Mouse (Mus musculus) midbrain, embryonic 15.5 days (tissue): ENCODE results near the gene March4. TPM values are rescaled to one million over a fixed set of nuclear protein-coding genes. Genes with fewer than 3 reads are reported as not detected.

Experiments
- ATAC-seq: fragments of 200-750 bp; cut with Nextera tagmentation; replicated peaks from 2 replicates; pipeline ENCODE4 v1.8.0; 2017; ENCODE audit warnings: moderate TSS enrichment
- H3K27ac ChIP-seq: fragments of 300-500 bp; sonication (generic); 2 replicates; pipeline ENCODE4 v1.5.1; 2015; ENCODE audit warnings: mild to moderate bottlenecking, inconsistent platforms
- H3K27me3 ChIP-seq: fragments of 300-500 bp; sonication (generic); replicated peaks from 2 replicates; pipeline ENCODE4 v1.6.1; 2015; ENCODE audit warnings: inconsistent platforms
- H3K36me3 ChIP-seq: fragments of 300-500 bp; sonication (generic); replicated peaks from 2 replicates; pipeline ENCODE4 v1.6.1; 2015; ENCODE audit warnings: inconsistent platforms
- H3K4me1 ChIP-seq: fragments of 300-500 bp; sonication (generic); 2 replicates; pipeline ENCODE4 v1.6.1; 2015; ENCODE audit warnings: inconsistent platforms
- H3K4me2 ChIP-seq: fragments of 300-500 bp; sonication (generic); 2 replicates; pipeline ENCODE4 v1.6.1; 2015; ENCODE audit warnings: inconsistent platforms, mild to moderate bottlenecking, moderate library complexity
- H3K4me3 ChIP-seq: fragments of 300-500 bp; sonication (generic); 2 replicates; pipeline ENCODE4 v1.5.1; 2015; ENCODE audit warnings: mild to moderate bottlenecking, inconsistent platforms
- H3K9ac ChIP-seq: fragments of 300-500 bp; sonication (generic); 2 replicates; pipeline ENCODE4 v1.6.1; 2015; ENCODE audit warnings: mild to moderate bottlenecking, inconsistent platforms
- H3K9me3 ChIP-seq: fragments of 300-500 bp; sonication (generic); 2 replicates; pipeline ENCODE4 v1.6.1; 2016; ENCODE audit warnings: inconsistent platforms
- WGBS: fragments of 180-500 bp; shearing (Covaris S2); methylation state at CpG from one replicate; pipeline ENCODE4 v1.1.7; 2015; ENCODE audit warnings: mixed read lengths; 5-methylcytosine and 5-hydroxymethylcytosine counted together
- polyA plus RNA-seq: library from polyadenylated mRNA; unstranded; fragments of >200 nt; fragmentation: Nextera tagmentation; extraction: Ambion mirVana; gene quantifications from 2 replicates; pipeline ENCODE4 v1.2.1, GENCODE M21; 2015

March4 gene
- polyA plus RNA-seq, 1 experiment from 2014 or later: 7.9 TPM

DNA sequence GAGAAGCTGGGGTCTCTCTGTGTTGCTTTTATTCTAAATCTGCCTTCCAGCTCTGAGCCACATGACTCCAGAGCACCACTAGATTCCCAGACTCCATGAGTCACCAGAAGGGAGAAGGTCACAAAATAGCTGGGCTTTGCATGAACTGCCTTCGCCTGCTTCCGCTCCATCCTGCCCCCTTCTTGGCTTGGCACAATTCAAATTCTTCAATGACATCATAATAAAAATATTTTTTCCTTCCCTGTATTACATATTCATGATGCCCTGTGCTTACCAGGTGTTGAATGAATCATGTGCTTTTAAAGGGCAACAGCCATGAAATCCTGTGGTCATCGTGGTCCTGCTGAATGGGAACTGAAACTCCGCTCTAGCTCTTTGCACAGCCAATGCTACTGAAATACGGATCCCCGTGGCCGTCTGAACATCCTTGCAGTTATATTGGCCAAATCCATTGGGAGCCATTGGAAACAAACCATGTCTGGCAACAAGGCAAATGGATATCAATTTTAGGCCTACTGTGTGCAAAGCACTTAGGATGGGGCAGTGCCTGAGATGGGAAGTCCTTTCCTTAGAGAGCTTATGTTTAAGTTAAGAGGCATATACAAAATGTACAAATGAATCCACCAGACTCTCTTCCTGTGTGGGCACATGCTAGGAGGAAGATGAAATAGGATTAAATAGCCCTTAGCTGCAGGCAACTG lies 107.5 kb downstream of the March4 start:
- Histone ChIP-seq H3K4me2 (no peak overlapping the region), H3K27me3 (no peaks in the 10 kb centered on the region), H3K4me3 (no peak overlapping the region), H3K4me1 (no peaks in the 10 kb centered on the region), H3K9ac (no peak overlapping the region), H3K36me3 (no peaks in the 10 kb centered on the region), H3K27ac (no peak overlapping the region), H3K9me3 (no peaks in the 10 kb centered on the region)
- no peak for ATAC-seq
- 88% methylated on average over 7 of the region's 7 CpGs for WGBS

DNA sequence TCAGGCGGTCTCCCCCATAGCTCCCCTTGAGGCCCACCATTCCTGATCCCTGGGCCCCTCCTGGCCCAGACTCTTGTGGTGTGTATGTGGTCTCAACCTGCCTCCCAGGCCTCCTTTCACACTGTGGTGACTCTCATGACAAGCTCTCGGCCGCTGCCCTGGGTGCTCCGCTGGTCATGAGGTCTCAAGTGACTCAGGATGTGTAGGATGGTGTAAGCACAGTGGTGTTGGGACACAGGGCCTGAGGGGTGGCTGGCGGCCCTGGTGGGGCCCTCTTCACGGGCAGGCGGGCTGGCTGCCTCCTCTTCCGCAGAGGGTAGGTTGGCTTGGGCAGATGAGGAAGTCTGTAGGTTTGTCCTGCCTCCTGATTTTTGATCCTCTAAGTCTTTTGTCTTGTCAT lies 108.2 kb downstream of the March4 start:
- H3K9me3 ChIP-seq: no peaks in the 10 kb centered on the region
- no peaks in the 10 kb centered on the region for H3K27me3 ChIP-seq
- H3K4me1 ChIP-seq: no peaks in the 10 kb centered on the region
- H3K27ac ChIP-seq: no peak overlapping the region
- H3K9ac ChIP-seq: no peak overlapping the region
- H3K4me2 ChIP-seq: no peak overlapping the region
- no peak for ATAC-seq
- WGBS: 90% methylated on average over 8 of the region's 8 CpGs
- no peaks in the 10 kb centered on the region for H3K36me3 ChIP-seq
- H3K4me3 ChIP-seq: no peak overlapping the region

DNA sequence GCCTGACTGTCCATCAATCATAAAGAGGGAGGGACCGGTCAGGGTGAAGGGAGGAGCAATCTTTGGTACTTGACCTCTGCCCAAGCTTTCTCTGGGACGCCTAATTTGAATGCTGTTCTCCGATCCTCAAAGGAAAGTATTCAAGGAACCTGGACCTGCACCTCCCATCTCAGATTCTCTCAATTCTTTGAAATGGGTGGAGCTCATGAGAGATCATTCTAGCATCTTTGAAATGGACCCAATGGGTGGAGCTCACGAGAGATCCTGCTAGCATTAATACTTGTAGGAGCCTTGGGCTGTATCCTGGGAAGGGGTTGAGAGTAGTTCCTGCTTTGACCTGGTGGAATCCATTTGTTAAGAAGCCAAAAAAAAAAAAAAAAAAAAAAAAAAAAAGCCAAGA lies 110.3 kb downstream of the March4 start:
- no peak for ATAC-seq
- 86% methylated on average over 4 of the region's 4 CpGs for WGBS

DNA sequence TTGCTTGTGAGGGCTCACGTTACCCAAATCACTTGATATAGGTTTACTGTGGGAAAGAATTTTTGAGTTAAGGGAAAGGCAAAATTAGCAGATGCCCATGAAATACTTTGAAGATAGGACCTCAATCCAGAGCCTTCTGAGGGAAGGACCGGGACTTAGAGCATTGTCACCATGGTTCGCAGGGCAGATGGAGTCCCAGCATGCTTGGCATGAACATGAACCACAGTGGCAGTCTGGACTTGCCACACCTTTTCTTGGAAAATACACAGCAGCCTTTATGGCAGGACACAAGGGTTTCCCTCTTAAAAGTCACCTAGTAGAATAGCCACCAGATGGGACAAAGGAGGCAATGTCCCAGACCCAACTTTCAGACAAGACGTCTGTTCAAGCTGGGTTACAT lies 114.6 kb downstream of the March4 start:
- WGBS: 93% methylated on average over 4 of the region's 4 CpGs
- Histone ChIP-seq H3K4me3 (no peak overlapping the region), H3K9me3 (no peaks in the 10 kb centered on the region), H3K27me3 (no peaks in the 10 kb centered on the region), H3K4me2 (no peak overlapping the region), H3K36me3 (no peaks in the 10 kb centered on the region), H3K9ac (no peak overlapping the region), H3K27ac (no peak overlapping the region), H3K4me1 (no peaks in the 10 kb centered on the region)
- ATAC-seq: no peak

More for the DNA sequence above, 110.3 kb downstream of the March4 start:
- no peaks in the 10 kb centered on the region for H3K36me3 ChIP-seq
- no peaks in the 10 kb centered on the region for H3K9me3 ChIP-seq
- H3K4me3 ChIP-seq: no peak overlapping the region
- H3K4me2 ChIP-seq: no peak overlapping the region
- no peaks in the 10 kb centered on the region for H3K4me1 ChIP-seq
- H3K27me3 ChIP-seq: no peaks in the 10 kb centered on the region
- no peak overlapping the region for H3K27ac ChIP-seq
- no peak overlapping the region for H3K9ac ChIP-seq

DNA sequence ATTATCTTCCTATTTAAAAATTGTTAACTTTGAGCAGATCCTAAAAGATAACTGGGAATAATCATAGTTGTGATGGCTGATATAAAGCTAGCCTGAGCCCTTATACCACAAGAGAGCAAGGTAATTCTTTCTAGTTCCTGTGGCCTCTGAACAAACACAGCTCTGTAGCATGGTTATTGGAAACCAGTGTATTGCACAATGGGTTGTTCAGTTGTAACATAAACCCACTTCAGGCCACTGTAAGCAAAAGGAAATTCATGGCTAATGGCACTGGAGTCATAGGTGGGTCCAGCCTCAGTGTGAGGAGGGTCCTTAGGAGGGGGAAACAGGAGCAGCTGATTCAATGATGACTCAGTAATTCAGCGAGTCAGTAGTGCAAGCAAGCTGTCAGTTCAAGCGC lies 116.5 kb downstream of the March4 start:
- Histone ChIP-seq H3K27ac (no peak overlapping the region), H3K4me2 (no peak overlapping the region), H3K4me1 (no peaks in the 10 kb centered on the region), H3K4me3 (no peak overlapping the region), H3K9ac (no peak overlapping the region), H3K27me3 (no peaks in the 10 kb centered on the region), H3K9me3 (no peaks in the 10 kb centered on the region), H3K36me3 (no peaks in the 10 kb centered on the region)
- WGBS: 49% methylated on average over 2 of the region's 2 CpGs
- no peak for ATAC-seq

DNA sequence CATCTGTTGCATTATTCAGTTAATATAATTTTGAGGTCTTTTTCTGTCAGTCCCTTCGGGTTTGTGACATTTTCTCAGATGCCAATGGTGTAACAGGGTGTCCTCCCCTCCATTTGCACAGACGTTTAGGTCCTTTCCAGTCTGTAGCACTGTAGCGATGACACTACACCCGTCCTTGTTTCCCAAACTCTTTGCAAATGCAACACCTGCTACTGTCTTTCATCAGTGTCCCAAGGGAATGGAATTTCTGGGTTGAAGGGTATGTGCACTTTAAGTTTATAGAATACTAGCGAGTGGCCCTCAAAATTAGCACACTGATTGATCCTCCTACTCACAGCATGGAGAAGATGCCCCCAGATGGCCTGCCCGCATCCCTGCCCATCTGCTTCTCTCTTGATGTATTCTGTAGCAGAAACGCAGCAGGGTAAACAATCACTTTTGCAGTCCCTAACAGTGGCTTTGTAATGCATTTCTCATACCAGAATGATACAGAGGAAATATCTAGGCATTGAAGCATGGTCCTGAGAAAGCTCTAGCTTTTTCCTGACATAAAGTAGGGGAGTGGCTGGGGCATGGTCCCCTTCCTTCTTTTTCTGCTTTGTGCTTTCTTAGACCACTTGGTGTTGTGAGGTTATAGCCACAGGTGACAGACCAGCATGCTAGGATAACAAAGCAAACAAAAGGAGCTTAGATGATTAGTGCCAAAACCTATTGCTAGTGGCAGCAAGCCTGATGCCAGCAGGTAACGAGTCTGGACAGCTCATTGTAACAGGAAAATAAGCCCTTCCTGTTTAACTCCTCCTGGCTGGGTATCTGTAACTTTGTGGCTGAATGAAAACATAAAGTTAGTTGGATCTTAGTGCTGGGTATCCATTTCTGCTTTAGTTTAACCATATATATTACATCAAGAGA lies 117.7 kb downstream of the March4 start:
- no peaks in the 10 kb centered on the region for H3K4me1 ChIP-seq
- no peak overlapping the region for H3K9ac ChIP-seq
- H3K4me2 ChIP-seq: no peak overlapping the region
- no peak overlapping the region for H3K4me3 ChIP-seq
- H3K9me3 ChIP-seq: no peaks in the 10 kb centered on the region
- no peak for ATAC-seq
- H3K27me3 ChIP-seq: no peaks in the 10 kb centered on the region
- no peak overlapping the region for H3K27ac ChIP-seq
- no peaks in the 10 kb centered on the region for H3K36me3 ChIP-seq
- WGBS: 49% methylated on average over 8 of the region's 8 CpGs

DNA sequence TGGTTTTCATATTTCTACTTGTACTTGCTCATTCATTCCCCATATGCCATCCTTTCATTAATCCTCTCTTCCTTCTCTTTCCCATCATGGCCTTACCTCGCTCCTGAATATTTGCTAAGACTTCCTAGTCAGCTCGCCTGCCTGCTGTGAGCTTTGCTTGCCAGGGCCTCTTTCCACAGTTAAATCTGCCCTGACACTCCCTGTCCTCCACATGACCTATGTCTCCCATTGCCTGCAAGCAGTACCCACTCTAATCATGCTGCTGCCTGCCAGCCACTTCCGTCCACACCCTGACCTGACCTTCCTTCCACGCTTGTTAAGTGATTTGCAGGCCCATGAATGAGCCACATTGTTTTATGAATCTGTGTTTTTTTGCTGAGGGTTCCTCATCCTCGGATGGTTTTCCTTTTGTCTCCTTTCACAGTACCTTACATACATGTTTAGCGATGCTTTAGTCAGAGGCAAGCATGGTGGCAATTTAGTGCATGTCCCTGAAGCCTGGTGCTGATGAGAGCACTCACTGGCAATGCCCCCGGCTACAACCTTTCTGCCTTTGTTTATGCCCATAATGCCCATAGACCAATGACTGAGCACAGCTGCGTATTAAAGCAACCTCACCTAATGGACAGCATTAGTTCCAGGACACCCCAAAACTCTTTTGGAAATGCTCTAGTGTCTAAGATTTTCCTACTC lies 122.0 kb downstream of the March4 start:
- H3K27ac ChIP-seq: no peak overlapping the region
- no peaks in the 10 kb centered on the region for H3K27me3 ChIP-seq
- no peaks in the 10 kb centered on the region for H3K4me1 ChIP-seq
- H3K9me3 ChIP-seq: no peaks in the 10 kb centered on the region
- no peak for ATAC-seq
- 43% methylated on average over 8 of the region's 8 CpGs for WGBS
- no peaks in the 10 kb centered on the region for H3K36me3 ChIP-seq
- H3K4me3 ChIP-seq: no peak overlapping the region
- no peak overlapping the region for H3K4me2 ChIP-seq
- no peak overlapping the region for H3K9ac ChIP-seq

DNA sequence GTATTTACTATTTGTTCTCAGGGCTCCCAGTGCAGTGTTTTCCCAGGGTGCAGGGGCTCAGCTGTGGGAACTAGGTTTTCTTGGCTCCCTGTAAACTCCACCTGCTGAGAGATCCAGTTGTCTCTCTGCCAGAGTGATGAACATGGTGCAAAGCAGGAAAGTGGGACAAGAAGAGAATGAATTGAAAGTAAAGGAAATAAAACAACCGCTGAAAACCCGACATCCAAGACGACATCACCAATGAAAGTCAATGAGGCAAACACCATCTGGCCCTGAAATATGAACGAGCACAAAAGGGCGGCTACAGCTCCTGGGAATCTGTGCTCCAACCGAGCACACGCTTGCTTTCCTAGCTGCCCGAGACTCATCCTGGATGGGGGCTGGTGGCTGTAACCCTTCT lies 122.6 kb downstream of the March4 start:
- no peak for ATAC-seq
- H3K9me3 ChIP-seq: no peaks in the 10 kb centered on the region
- H3K4me2 ChIP-seq: no peak overlapping the region
- 31% methylated on average over 8 of the region's 8 CpGs for WGBS
- no peak overlapping the region for H3K9ac ChIP-seq
- H3K27me3 ChIP-seq: no peaks in the 10 kb centered on the region
- H3K4me3 ChIP-seq: no peak overlapping the region
- no peak overlapping the region for H3K27ac ChIP-seq
- H3K36me3 ChIP-seq: no peaks in the 10 kb centered on the region
- H3K4me1 ChIP-seq: no peaks in the 10 kb centered on the region

DNA sequence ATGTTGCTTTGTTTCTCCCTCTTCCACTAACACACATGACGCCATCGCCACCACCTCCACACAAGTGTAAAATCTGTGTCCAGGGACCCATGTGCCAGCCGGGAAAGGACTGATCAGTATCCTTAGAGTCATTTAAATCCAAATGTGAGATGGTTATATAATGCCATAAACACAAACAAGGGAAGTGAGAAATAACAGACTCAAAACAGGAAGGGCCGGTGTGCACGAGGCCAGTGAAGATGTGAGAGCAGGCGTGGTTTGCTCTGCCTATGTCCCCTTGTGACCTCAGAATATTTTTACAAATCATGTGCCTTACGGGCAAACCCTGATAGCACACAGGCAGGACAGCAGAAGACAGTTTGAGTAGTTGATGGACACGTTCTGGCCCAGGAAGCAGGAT lies 123.5 kb downstream of the March4 start:
- Histone ChIP-seq H3K9me3 (no peaks in the 10 kb centered on the region), H3K27ac (no peak overlapping the region), H3K4me2 (no peak overlapping the region), H3K36me3 (no peaks in the 10 kb centered on the region), H3K27me3 (no peaks in the 10 kb centered on the region), H3K4me1 (no peaks in the 10 kb centered on the region), H3K4me3 (no peak overlapping the region), H3K9ac (no peak overlapping the region)
- ATAC-seq: no peak
- 90% methylated on average over 8 of the region's 8 CpGs for WGBS

DNA sequence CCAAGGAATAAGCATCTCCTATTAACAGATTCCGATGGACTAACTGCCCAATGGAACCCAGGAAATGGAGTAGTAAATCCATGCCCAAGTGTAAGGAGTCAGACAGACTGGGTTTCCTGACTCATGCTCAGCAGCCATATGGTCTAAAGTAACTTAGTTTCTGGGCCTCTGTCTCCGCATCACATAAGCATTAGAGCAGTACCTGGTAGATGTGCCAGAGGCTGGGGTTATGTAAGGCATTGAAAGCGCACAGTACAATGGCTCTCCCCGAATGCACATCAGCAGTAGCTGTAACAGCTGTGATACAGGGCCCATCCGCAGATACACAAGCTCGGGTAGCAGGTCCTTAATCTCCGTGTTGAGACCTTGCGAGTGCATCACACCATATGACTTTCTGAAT lies 125.6 kb downstream of the March4 start:
- no peaks in the 10 kb centered on the region for H3K4me1 ChIP-seq
- 91% methylated on average over 8 of the region's 8 CpGs for WGBS
- H3K27ac ChIP-seq: no peak overlapping the region
- no peak overlapping the region for H3K9ac ChIP-seq
- no peaks in the 10 kb centered on the region for H3K27me3 ChIP-seq
- ATAC-seq: no peak
- no peaks in the 10 kb centered on the region for H3K36me3 ChIP-seq
- no peaks in the 10 kb centered on the region for H3K9me3 ChIP-seq
- no peak overlapping the region for H3K4me3 ChIP-seq
- no peak overlapping the region for H3K4me2 ChIP-seq

DNA sequence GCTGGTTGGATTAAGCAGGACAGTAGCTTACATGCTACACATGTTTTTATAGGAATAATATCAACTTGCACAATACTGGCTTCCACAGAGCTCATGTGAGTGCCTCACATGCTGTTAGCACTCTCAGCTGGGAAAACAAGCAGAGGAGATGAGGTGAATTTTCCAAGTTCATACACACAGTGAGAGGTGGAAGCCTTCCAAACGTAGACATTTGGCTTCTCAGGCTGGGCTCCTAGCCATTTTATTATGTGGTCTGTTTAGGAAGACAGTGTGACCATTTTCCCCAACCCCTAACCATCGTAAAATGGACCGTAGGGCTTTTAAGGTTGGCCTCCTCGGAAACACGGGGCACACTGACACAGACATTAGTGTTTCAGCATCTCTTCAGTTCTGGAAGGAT lies 126.8 kb downstream of the March4 start:
- Histone ChIP-seq H3K27me3 (no peaks in the 10 kb centered on the region), H3K4me2 (no peak overlapping the region), H3K36me3 (no peaks in the 10 kb centered on the region), H3K4me1 (no peaks in the 10 kb centered on the region), H3K27ac (no peak overlapping the region), H3K4me3 (no peak overlapping the region), H3K9ac (no peak overlapping the region), H3K9me3 (no peaks in the 10 kb centered on the region)
- WGBS: 84% methylated on average over 5 of the region's 5 CpGs
- ATAC-seq: no peak

DNA sequence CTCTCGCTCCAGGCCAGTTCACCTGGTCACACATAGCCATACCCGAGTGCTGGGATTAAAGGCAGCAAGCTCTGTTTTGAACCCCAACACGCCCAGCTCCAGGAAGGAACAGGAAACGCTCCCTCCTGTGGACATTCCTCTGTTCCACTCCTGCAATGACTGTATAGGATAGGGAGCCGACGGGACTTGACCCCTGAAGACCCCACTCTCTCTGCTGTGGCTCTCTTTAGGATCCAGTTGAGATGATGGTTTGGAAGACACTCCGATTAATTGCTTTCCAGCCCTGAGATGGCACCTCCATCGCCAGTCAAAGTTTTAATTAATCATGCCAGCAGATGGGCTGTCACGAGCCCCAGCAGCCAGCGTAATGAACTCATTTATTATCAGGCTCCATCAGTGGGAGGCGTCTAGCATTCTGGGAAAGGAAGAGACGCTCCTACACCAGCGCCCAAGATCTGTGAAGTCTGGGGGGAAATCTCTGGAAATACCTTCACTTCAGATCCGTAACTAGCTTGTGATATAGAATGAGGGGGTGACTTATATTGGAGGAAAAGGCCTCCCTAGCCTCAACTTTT lies 130.1 kb downstream of the March4 start:
- Histone ChIP-seq H3K4me2 (no peak overlapping the region), H3K9me3 (no peaks in the 10 kb centered on the region), H3K4me3 (no peak overlapping the region), H3K27ac (no peak overlapping the region), H3K36me3 (no peaks in the 10 kb centered on the region), H3K27me3 (no peaks in the 10 kb centered on the region), H3K4me1 (no peaks in the 10 kb centered on the region), H3K9ac (no peak overlapping the region)
- 0 out of 2 replicates have a peak, but pooled peaks have one; percentile 24 for ATAC-seq
- WGBS: 73% methylated on average over 14 of the region's 14 CpGs
